In genomic region chr2:28612436-28613063, GRCm38 (mm10) we compare ENCODE assay signal across 36 mouse cellular contexts. TPM values are rescaled to one million over a fixed set of nuclear protein-coding genes. Genes with fewer than 3 reads are reported as not detected.
A peak's percentile ranks its signal among the peaks of the same experiment; 100 is the strongest.
DNase-seq lines count a peak whose midpoint lies in the region; ATAC-seq and TF ChIP-seq lines count a peak whose summit lies in the region.
"Had no signal": no experiment of that assay in that cellular context is flagged by ENCODE, and none has a peak within 500 bp of the region (broad histone marks: within the 10 kb centered on the region; RNA-seq: fewer than 3 reads in every experiment).

No protein-coding gene starts in this region.

- H3K9ac ChIP-seq in MEL (ENCODE audit: control insufficient read depth, low read depth, low read length, poor library complexity, severe bottlenecking) = no peak overlapping the region
- no peak overlapping the region for H3K9ac ChIP-seq in liver, embryonic 14.5 days (replicated peaks)
- H3K9ac ChIP-seq: forebrain, embryonic 13.5 days; heart, embryonic 15.5 days; hindbrain, embryonic 12.5 days; lung, embryonic 14.5 days; midbrain, embryonic 15.5 days; neural tube, embryonic 15.5 days had no signal

- DNase-seq in 416B (ENCODE audit: low read depth) (peak; percentile 37), MEL (ENCODE audit: low read depth, low spot score) (peak; percentile 57)
- no peak for DNase-seq in liver, embryonic 14.5 days (ENCODE audit: low read depth in 3 of 3, low spot score in 3 of 3)
- DNase-seq in cerebellum, postnatal 10 days = no peak
- DNase-seq in kidney, adult 9 months = no peak
- no peak for DNase-seq in right cerebral cortex, adult 2 months (ENCODE audit: low spot score in 2 of 2)
- DNase-seq: adrenal gland, postnatal 36 days; cerebellum, adult 2 months; cerebellum, postnatal 25 days; gastrocnemius, postnatal 14 days; heart, postnatal 36 days; kidney, adult 11 months; kidney, postnatal 36 days; left cerebral cortex, postnatal 4 days; lung, embryonic 14.5 days; lung, postnatal 14 days; retina, postnatal 1 day; right cerebral cortex, postnatal 25 days; thymus, adult 18-20 months; thymus, postnatal 25 days had no signal

- no peak overlapping the region for H3K4me2 ChIP-seq in liver, embryonic 14.5 days (ENCODE audit: low read depth)
- H3K4me2 ChIP-seq: forebrain, embryonic 13.5 days; heart, embryonic 15.5 days; hindbrain, embryonic 12.5 days; lung, embryonic 14.5 days; midbrain, embryonic 15.5 days; neural tube, embryonic 15.5 days had no signal

- H3K4me1 ChIP-seq in E14TG2a.4 (replicated peaks; ENCODE audit: low read depth, low read length) (peaks cover 60% of the 10 kb centered on the region), MEL (ENCODE audit: control insufficient read depth in 1 of 2, insufficient read depth in 2 of 2, low read length in 2 of 2) (peaks cover 0 to 38% of the 10 kb centered on the region in 2 experiments; a peak in 3 of 4 replicates)
- H3K4me1 ChIP-seq in liver, embryonic 14.5 days (replicated peaks; ENCODE audit: control insufficient read depth in 2 of 2, insufficient read depth in 2 of 2, low read length in 1 of 2) = peaks cover 41 to 57% of the 10 kb centered on the region in 2 experiments
- H3K4me1 ChIP-seq: forebrain, embryonic 13.5 days; hindbrain, embryonic 12.5 days; midbrain, embryonic 15.5 days; neural tube, embryonic 15.5 days had no signal

- no peak for TF ChIP-seq CTCF in E14TG2a.4 (conservative IDR thresholded peaks at IDR 0.05; ENCODE audit: low read length)
- TF ChIP-seq CTCF in MEL (IDR thresholded peaks at IDR 0.05 in 2 of 3, conservative IDR thresholded peaks at IDR 0.05 in 1 of 3; ENCODE audit: control insufficient read depth in 1 of 3, insufficient read depth in 1 of 3, low read depth in 2 of 3, low read length in 3 of 3, poor library complexity in 1 of 3, severe bottlenecking in 1 of 3) = no peak
- no peak for TF ChIP-seq CTCF in liver, embryonic 14.5 days (IDR thresholded peaks at IDR 0.05; ENCODE audit: low read depth)

- peaks cover 47% of the 10 kb centered on the region for H3K27me3 ChIP-seq in E14TG2a.4 (ENCODE audit: insufficient read depth, low read length)
- H3K27me3 ChIP-seq in MEL (ENCODE audit: control insufficient read depth in 1 of 2, insufficient read depth in 2 of 2, low read length in 2 of 2) = no peaks in the 10 kb centered on the region
- H3K27me3 ChIP-seq in liver, embryonic 14.5 days (ENCODE audit: control insufficient read depth, insufficient read depth, low read length) = no peaks in the 10 kb centered on the region
- H3K27me3 ChIP-seq: forebrain, embryonic 13.5 days; midbrain, embryonic 15.5 days; neural tube, embryonic 15.5 days had no signal

- H3K9me3 ChIP-seq in E14TG2a.4 (ENCODE audit: low read length) = no peaks in the 10 kb centered on the region
- no peaks in the 10 kb centered on the region for H3K9me3 ChIP-seq in MEL (replicated peaks; ENCODE audit: insufficient read depth, low read length)
- H3K9me3 ChIP-seq in liver, embryonic 14.5 days (ENCODE audit: control insufficient read depth, low read length) = no peaks in the 10 kb centered on the region
- H3K9me3 ChIP-seq: forebrain, embryonic 13.5 days; heart, embryonic 15.5 days; hindbrain, embryonic 12.5 days; midbrain, embryonic 10.5 days; midbrain, embryonic 15.5 days; neural tube, embryonic 15.5 days had no signal

- no peak for TF ChIP-seq RAD21 in MEL (IDR thresholded peaks at IDR 0.05; ENCODE audit: low read depth, low read length)

- peaks cover 12% of the 10 kb centered on the region for H3K79me2 ChIP-seq in MEL (ENCODE audit: control insufficient read depth, insufficient read depth, low read length, poor library complexity)

- 85% methylated on average over 10 of the region's 10 CpGs for WGBS in liver, embryonic 14.5 days (ENCODE audit: insufficient replicate concordance)

- ATAC-seq in liver, embryonic 14.5 days (ENCODE audit: insufficient read depth) = no peak
- ATAC-seq: forebrain, embryonic 13.5 days; midbrain, embryonic 15.5 days had no signal

- no peak overlapping the region for H3K27ac ChIP-seq in MEL (ENCODE audit: control insufficient read depth, low read depth, low read length)
- peak overlapping the region; percentile 21; the same call in 1 of the 2 replicates for H3K27ac ChIP-seq in liver, embryonic 14.5 days
- H3K27ac ChIP-seq: forebrain, embryonic 13.5 days; heart, embryonic 15.5 days; hindbrain, embryonic 12.5 days; layer of hippocampus, adult 2 months; midbrain, embryonic 10.5 days; midbrain, embryonic 15.5 days; neural tube, embryonic 15.5 days had no signal

- H3K36me3 ChIP-seq in E14TG2a.4 (ENCODE audit: insufficient read depth, low read length) = no peaks in the 10 kb centered on the region
- peaks cover 24 to 44% of the 10 kb centered on the region in 2 experiments for H3K36me3 ChIP-seq in MEL (ENCODE audit: control insufficient read depth in 1 of 2, insufficient read depth in 2 of 2, low read length in 2 of 2)
- H3K36me3 ChIP-seq in liver, embryonic 14.5 days (replicated peaks; ENCODE audit: control insufficient read depth, insufficient read depth, low read depth) = peaks cover 80% of the 10 kb centered on the region
- H3K36me3 ChIP-seq: heart, embryonic 15.5 days; hindbrain, embryonic 12.5 days; midbrain, embryonic 10.5 days; midbrain, embryonic 15.5 days; neural tube, embryonic 15.5 days had no signal

- TF ChIP-seq POLR2A in MEL (IDR thresholded peaks at IDR 0.05; ENCODE audit: control insufficient read depth in 1 of 2, insufficient read depth in 1 of 2, low read depth in 1 of 2, low read length in 2 of 2, poor library complexity in 1 of 2) = no peak; a peak in 1 of 4 replicates

- no peak for TF ChIP-seq EP300 in MEL (IDR thresholded peaks at IDR 0.05; ENCODE audit: low read depth in 1 of 2, low read length in 2 of 2)
- no peak for TF ChIP-seq EP300 in liver, embryonic 14.5 days (IDR thresholded peaks at IDR 0.05; ENCODE audit: low read depth)

- H3K4me3 ChIP-seq in E14TG2a.4 (replicated peaks; ENCODE audit: low read length) (peak overlapping the region; percentile 66), MEL (ENCODE audit: control insufficient read depth in 1 of 2, insufficient read depth in 1 of 2, low read depth in 2 of 2, low read length in 2 of 2) (no peak overlapping the region)
- H3K4me3 ChIP-seq in liver, embryonic 14.5 days (ENCODE audit: insufficient read depth in 1 of 2, low read depth in 2 of 2, low read length in 2 of 2) = no peak overlapping the region
- H3K4me3 ChIP-seq: forebrain, embryonic 13.5 days; heart, embryonic 15.5 days; hindbrain, embryonic 12.5 days; layer of hippocampus, adult 2 months; midbrain, embryonic 10.5 days; midbrain, embryonic 15.5 days; neural tube, embryonic 15.5 days had no signal

TF ChIP-seq in MEL, 35 proteins besides CTCF, POLR2A, EP300 and RAD21:
- TF ChIP-seq POLR2AphosphoS5 (IDR thresholded peaks at IDR 0.05; ENCODE audit: borderline replicate concordance, low read depth, low read length) = no peak
- no peak for TF ChIP-seq MYB (IDR thresholded peaks at IDR 0.05; ENCODE audit: low read depth, low read length)
- TF ChIP-seq TBP (IDR thresholded peaks at IDR 0.05; ENCODE audit: low read depth, low read length) = no peak
- TF ChIP-seq JUND (IDR thresholded peaks at IDR 0.05; ENCODE audit: low read depth, low read length) = no peak
- TF ChIP-seq E2F4 (IDR thresholded peaks at IDR 0.05; ENCODE audit: borderline replicate concordance, low read depth, low read length) = no peak
- no peak for TF ChIP-seq MEF2A (IDR thresholded peaks at IDR 0.05; ENCODE audit: extremely low read depth, insufficient replicate concordance, low read depth, low read length, poor library complexity, severe bottlenecking)
- TF ChIP-seq GATA1 (IDR thresholded peaks at IDR 0.05; ENCODE audit: low read depth, low read length) = no peak
- TF ChIP-seq MYC (IDR thresholded peaks at IDR 0.05; ENCODE audit: low read depth, low read length) = no peak
- no peak for TF ChIP-seq NELFE (IDR thresholded peaks at IDR 0.05; ENCODE audit: low read depth, low read length)
- TF ChIP-seq SMC3 (IDR thresholded peaks at IDR 0.05; ENCODE audit: low read depth, low read length) = no peak
- no peak for TF ChIP-seq ZMIZ1 (IDR thresholded peaks at IDR 0.05; ENCODE audit: low read depth, low read length)
- TF ChIP-seq RCOR1 (IDR thresholded peaks at IDR 0.05; ENCODE audit: low read depth, low read length) = no peak
- no peak for TF ChIP-seq ZNF384 (IDR thresholded peaks at IDR 0.05; ENCODE audit: low read depth, low read length)
- TF ChIP-seq ZKSCAN1 (IDR thresholded peaks at IDR 0.05; ENCODE audit: low read depth, low read length) = no peak

RNA-seq across cellular contexts. Expression of gene Gfi1b, which starts 9.2 kb away (rescaled TPM):
- 75.1 and 82.9 TPM in 2 replicates for total RNA-seq in MEL (2012; rRNA removed)
- 100 to 1,000 TPM; 194 to 277 TPM for polyA plus RNA-seq in MEL (2012; ENCODE audit: insufficient read depth in 1 of 2, insufficient read length in 2 of 2, low read depth in 1 of 2, low replicate concordance in 2 of 2, missing spikeins in 1 of 2)
- polyA plus RNA-seq in liver, embryonic 14.5 days (2012; rRNA removed) = 72.5 and 86.9 TPM in 2 replicates
- 89.2 and 107 TPM in 2 replicates for polyA plus RNA-seq in liver, embryonic 14.5 days (2014; fragmentation: Nextera tagmentation; extraction: Ambion mirVana)
- total RNA-seq: adrenal gland, adult 18-20 months; adrenal gland, postnatal 36 days; gastrocnemius, postnatal 14 days; heart, postnatal 36 days; layer of hippocampus, adult 2 months; layer of hippocampus, postnatal 14 days; left cerebral cortex, adult 8-10 months; left cerebral cortex, postnatal 4 days had no signal
- polyA plus RNA-seq: C2C12; midbrain, embryonic 15.5 days; neural tube, embryonic 15.5 days had no signal

RNA-seq across cellular contexts. Expression of gene Tsc1, which starts 28.5 kb away (rescaled TPM):
- total RNA-seq in MEL (2012; rRNA removed) = 7.5 and 8.0 TPM in 2 replicates
- polyA plus RNA-seq in MEL (2012; ENCODE audit: insufficient read depth in 1 of 2, insufficient read length in 2 of 2, low read depth in 1 of 2, low replicate concordance in 2 of 2, missing spikeins in 1 of 2) = 10 to 100 TPM in 1 of 2 experiments, not detected in 1; 16.4 TPM
- polyA plus RNA-seq in liver, embryonic 14.5 days (2012; rRNA removed) = 4.5 and 5.4 TPM in 2 replicates
- polyA plus RNA-seq in liver, embryonic 14.5 days (2014; fragmentation: Nextera tagmentation; extraction: Ambion mirVana) = 5.3 and 7.5 TPM in 2 replicates

RNA-seq across cellular contexts. Expression of gene Gtf3c5, which starts 29.0 kb away (rescaled TPM):
- total RNA-seq in MEL (2012; rRNA removed) = 20.3 and 22.5 TPM in 2 replicates
- polyA plus RNA-seq in MEL (2012; ENCODE audit: insufficient read depth in 1 of 2, insufficient read length in 2 of 2, low read depth in 1 of 2, low replicate concordance in 2 of 2, missing spikeins in 1 of 2) = 10 to 100 TPM in 1 of 2 experiments, not detected in 1; 50.2 TPM
- 10.0 and 11.6 TPM in 2 replicates for polyA plus RNA-seq in liver, embryonic 14.5 days (2012; rRNA removed)
- polyA plus RNA-seq in liver, embryonic 14.5 days (2014; fragmentation: Nextera tagmentation; extraction: Ambion mirVana) = 7.6 and 9.0 TPM in 2 replicates

RNA-seq across cellular contexts. Expression of gene Cel, which starts 49.3 kb away (rescaled TPM):
- total RNA-seq in MEL (2012; rRNA removed) = not detected in 2 replicates
- polyA plus RNA-seq in MEL (2012; ENCODE audit: insufficient read depth in 1 of 2, insufficient read length in 2 of 2, low read depth in 1 of 2, low replicate concordance in 2 of 2, missing spikeins in 1 of 2) = not detected
- 0.10 and 0.19 TPM in 2 replicates for polyA plus RNA-seq in liver, embryonic 14.5 days (2012; rRNA removed)
- 0.39 TPM in 1 of 2 replicates, not detected in the other for polyA plus RNA-seq in liver, embryonic 14.5 days (2014; fragmentation: Nextera tagmentation; extraction: Ambion mirVana)
- total RNA-seq: adrenal gland, adult 18-20 months; adrenal gland, postnatal 36 days; CH12.LX; gastrocnemius, postnatal 14 days; granulocyte monocyte progenitor cell, adult 5-6 weeks; heart, postnatal 36 days; layer of hippocampus, adult 2 months; layer of hippocampus, postnatal 14 days; left cerebral cortex, adult 8-10 months; left cerebral cortex, postnatal 4 days had no signal
- polyA plus RNA-seq: C2C12; embryonic facial prominence, embryonic 11.5 days; forebrain, embryonic 13.5 days; hindbrain, embryonic 12.5 days; kidney, embryonic 16.5 days; lung, embryonic 14.5 days; midbrain, embryonic 10.5 days had no signal

Comparison
In these comparisons a context has a peak if more than half of its experiments do, and no peak if none do; other contexts are left out.
1. DNase-seq: peak in 416B (single experiment) and MEL (single experiment); none in liver, embryonic 14.5 days (0 of 3), cerebellum, postnatal 10 days (0 of 2), kidney, adult 9 months (single experiment) and right cerebral cortex, adult 2 months (0 of 2).